Mouse (Mus musculus) midbrain, embryonic 12.5 days (tissue): ENCODE data around the gene Gpr183. TPM values are rescaled to one million over a fixed set of nuclear protein-coding genes. Genes with fewer than 3 reads are reported as not detected.

Source experiments
- ATAC-seq: fragments of 200-750 bp; cut with Nextera tagmentation; 2 replicates; pipeline ENCODE4 v1.8.0; 2017; ENCODE audit warnings: low read depth, moderate TSS enrichment, moderate library complexity; ENCODE audit not compliant: low FRiP score
- H3K27ac ChIP-seq: fragments of 300-500 bp; sonication (generic); replicated peaks from 2 replicates; pipeline ENCODE4 v1.5.1; 2016; ENCODE audit warnings: mild to moderate bottlenecking
- H3K27me3 ChIP-seq: fragments of 300-500 bp; sonication (generic); 2 replicates; pipeline ENCODE4 v1.6.1; 2016; ENCODE audit warnings: mild to moderate bottlenecking
- H3K36me3 ChIP-seq: fragments of 300-500 bp; sonication (generic); 2 replicates; pipeline ENCODE4 v1.6.1; 2016
- H3K4me1 ChIP-seq: fragments of 300-500 bp; sonication (generic); 2 replicates; pipeline ENCODE4 v1.6.1; 2016
- H3K4me2 ChIP-seq: fragments of 300-500 bp; sonication (generic); replicated peaks from 2 replicates; pipeline ENCODE4 v1.6.1; 2016; ENCODE audit warnings: mild to moderate bottlenecking, moderate library complexity
- H3K4me3 ChIP-seq: fragments of 300-500 bp; sonication (generic); 2 replicates; pipeline ENCODE4 v1.5.1; 2016; ENCODE audit warnings: mild to moderate bottlenecking
- H3K9ac ChIP-seq: fragments of 300-500 bp; sonication (generic); replicated peaks from 2 replicates; pipeline ENCODE4 v1.6.1; 2016; ENCODE audit warnings: mild to moderate bottlenecking, moderate library complexity
- H3K9me3 ChIP-seq: fragments of 300-500 bp; sonication (generic); 2 replicates; pipeline ENCODE4 v1.6.1; 2016; ENCODE audit warnings: mild to moderate bottlenecking
- WGBS: fragments of 180-500 bp; shearing (Covaris S2); methylation state at CpG from one replicate; pipeline ENCODE4 v1.1.7; 2016; 5-methylcytosine and 5-hydroxymethylcytosine counted together
- polyA plus RNA-seq: library from polyadenylated mRNA; unstranded; fragments of >200 nt; fragmentation: Nextera tagmentation; extraction: Ambion mirVana; gene quantifications from 2 replicates; pipeline ENCODE4 v1.2.1, GENCODE M21; 2016

Gene Gpr183
- polyA plus RNA-seq, 1 experiment from 2014 or later = 1.2 TPM

DNA sequence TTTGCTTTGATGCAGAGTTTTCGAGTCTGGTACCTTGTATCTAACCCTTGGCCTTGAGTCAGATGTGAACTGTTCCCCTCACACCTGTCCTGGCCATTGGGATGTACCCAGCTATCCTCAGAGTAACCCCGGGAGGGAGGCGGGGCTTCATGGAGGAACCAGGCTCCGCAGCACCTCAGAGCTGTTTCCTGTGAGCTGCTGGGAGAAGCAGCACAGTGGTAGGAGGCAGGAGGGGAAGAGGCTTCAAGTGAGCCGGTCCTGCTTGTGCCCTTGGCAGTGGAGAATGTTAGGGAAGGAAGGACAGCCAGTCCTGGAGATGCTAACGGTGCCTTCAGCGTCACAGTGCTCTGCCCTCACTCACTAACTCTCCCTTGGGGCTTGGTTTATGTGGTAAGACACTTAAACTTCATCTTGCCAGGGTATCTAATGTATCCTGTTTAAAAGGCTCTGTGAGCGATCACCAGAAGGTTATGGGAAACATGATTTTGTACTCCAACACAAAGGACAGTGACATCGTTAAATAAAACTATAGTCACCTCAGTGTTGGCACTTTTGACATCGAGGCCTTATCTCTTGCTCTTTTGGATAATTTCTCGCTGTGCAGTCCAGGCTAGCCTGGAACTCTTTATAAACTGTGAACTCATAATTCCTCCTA lies 27.3 kb downstream of the Gpr183 start:
- H3K4me3 ChIP-seq = no peak overlapping the region
- H3K4me1 ChIP-seq = no peaks in the 10 kb centered on the region
- H3K36me3 ChIP-seq = peaks cover 13% of the 10 kb centered on the region
- H3K9me3 ChIP-seq = peaks cover 6% of the 10 kb centered on the region
- no peak overlapping the region for H3K9ac ChIP-seq
- no peak for ATAC-seq
- 89% methylated on average over 11 of the region's 11 CpGs for WGBS
- no peaks in the 10 kb centered on the region for H3K27me3 ChIP-seq
- no peak overlapping the region for H3K4me2 ChIP-seq
- H3K27ac ChIP-seq = no peak overlapping the region

DNA sequence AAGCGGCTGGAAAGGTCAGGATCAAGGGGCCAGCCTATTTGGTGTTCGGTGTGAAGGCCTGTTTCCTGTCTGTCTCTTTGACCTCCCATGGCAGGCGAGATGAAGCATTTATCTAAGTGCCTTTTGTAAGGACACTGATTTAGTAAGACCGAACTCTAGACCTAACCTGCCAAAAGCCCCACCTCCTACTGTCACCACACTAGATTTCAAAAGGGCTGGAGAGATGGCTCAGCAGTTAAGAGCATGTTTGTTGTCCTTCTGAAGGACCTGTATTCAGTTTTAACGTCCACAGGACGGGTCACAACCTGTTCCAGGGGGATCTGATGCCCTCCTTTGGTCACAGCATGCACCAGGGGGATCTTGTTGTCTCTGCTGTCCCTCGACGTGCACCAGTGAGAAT lies 28.1 kb downstream of the Gpr183 start:
- no peak for ATAC-seq
- H3K9ac ChIP-seq = no peak overlapping the region
- 0 out of 2 replicates have a peak, but pooled peaks cover 4% of the 10 kb centered on the region for H3K4me1 ChIP-seq
- WGBS = 80% methylated on average over 8 of the region's 8 CpGs
- H3K9me3 ChIP-seq = peaks cover 3% of the 10 kb centered on the region; the same call in 1 of the 2 replicates
- no peak overlapping the region for H3K4me3 ChIP-seq
- H3K27me3 ChIP-seq = no peaks in the 10 kb centered on the region
- no peak overlapping the region for H3K4me2 ChIP-seq
- H3K27ac ChIP-seq = no peak overlapping the region
- peaks cover 13% of the 10 kb centered on the region for H3K36me3 ChIP-seq

DNA sequence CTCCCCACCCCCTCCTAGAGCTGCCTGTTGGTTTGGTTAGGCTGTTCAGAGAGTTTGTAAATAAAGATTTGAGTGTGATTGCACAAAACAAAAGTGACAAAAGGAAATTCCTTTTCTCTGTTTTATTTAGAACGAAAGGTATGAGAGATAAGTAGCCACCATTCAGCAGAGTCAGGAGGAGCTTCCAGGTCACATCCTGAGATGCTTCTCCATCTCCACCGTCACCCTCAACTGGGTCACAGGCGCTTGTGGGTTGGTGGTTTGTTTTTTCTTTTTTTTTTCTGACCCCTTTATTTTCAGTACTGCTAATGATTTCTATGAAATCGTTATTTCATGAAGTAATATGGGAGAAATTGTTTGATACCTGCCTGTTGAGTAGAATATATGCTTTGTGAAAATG lies 28.6 kb downstream of the Gpr183 start:
- Histone ChIP-seq H3K4me1 (0 out of 2 replicates have a peak, but pooled peaks cover 9% of the 10 kb centered on the region), H3K9me3 (peaks cover 3% of the 10 kb centered on the region; the same call in 1 of the 2 replicates), H3K4me2 (no peak overlapping the region), H3K4me3 (no peak overlapping the region), H3K9ac (no peak overlapping the region), H3K36me3 (peaks cover 13% of the 10 kb centered on the region), H3K27ac (no peak overlapping the region), H3K27me3 (no peaks in the 10 kb centered on the region)
- no peak for ATAC-seq
- over 99% methylated on average over 4 of the region's 4 CpGs for WGBS

DNA sequence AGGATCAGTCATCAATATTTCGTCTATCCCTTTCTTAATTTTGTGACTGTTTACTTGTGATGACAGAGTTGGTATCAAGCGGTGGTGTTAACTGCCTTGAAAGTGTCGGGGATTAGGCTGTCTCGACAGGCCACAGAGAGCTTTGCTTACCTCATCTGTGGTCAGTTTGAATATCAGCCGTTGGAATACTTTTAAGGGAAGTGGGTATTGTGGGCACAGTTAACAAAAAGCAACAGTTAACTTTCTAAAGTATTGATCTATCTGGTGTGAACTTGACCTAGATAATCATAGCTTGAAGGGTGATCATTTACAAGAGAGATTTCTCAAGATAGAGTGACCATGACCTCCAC lies 30.4 kb downstream of the Gpr183 start:
- no peak for ATAC-seq
- WGBS = 93% methylated on average over 5 of the region's 5 CpGs
- Histone ChIP-seq H3K9me3 (peaks cover 3% of the 10 kb centered on the region; the same call in 1 of the 2 replicates), H3K27ac (no peak overlapping the region), H3K36me3 (peaks cover 13% of the 10 kb centered on the region), H3K4me2 (no peak overlapping the region), H3K9ac (no peak overlapping the region), H3K4me1 (0 out of 2 replicates have a peak, but pooled peaks cover 9% of the 10 kb centered on the region), H3K27me3 (no peaks in the 10 kb centered on the region), H3K4me3 (no peak overlapping the region)

GRCm38 (mm10) chr14:121933906-121934596 lies 30.9 kb downstream of the Gpr183 start:
- H3K4me2 ChIP-seq = no peak overlapping the region
- no peak overlapping the region for H3K4me3 ChIP-seq
- WGBS = 96% methylated on average over 7 of the region's 7 CpGs
- no peak for ATAC-seq
- peaks cover 13% of the 10 kb centered on the region for H3K36me3 ChIP-seq
- no peak overlapping the region for H3K9ac ChIP-seq
- no peak overlapping the region for H3K27ac ChIP-seq
- no peaks in the 10 kb centered on the region for H3K27me3 ChIP-seq
- peaks cover 3% of the 10 kb centered on the region; the same call in 1 of the 2 replicates for H3K9me3 ChIP-seq
- H3K4me1 ChIP-seq = 0 out of 2 replicates have a peak, but pooled peaks cover 9% of the 10 kb centered on the region

DNA sequence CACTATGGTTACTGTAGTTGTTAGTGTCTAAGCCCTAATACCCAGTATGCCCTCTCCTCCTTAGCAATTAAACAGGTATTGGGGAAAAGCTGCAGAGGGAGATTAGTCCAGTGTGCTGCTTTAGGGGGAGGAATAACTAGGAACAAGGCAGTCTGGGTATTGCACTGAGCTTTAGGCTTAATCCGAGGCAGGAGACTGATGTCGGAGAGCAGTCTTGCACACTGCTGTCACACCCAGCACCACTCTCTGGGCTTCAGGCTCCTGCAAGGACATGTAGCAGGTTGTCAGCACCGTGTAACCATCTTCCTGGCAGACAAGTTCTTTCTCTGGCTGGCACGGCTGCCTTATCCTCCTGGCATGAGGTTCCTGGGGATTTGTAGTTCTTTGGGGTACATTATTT lies 32.8 kb downstream of the Gpr183 start:
- H3K9ac ChIP-seq = no peak overlapping the region
- no peak overlapping the region for H3K4me3 ChIP-seq
- no peak overlapping the region for H3K27ac ChIP-seq
- H3K9me3 ChIP-seq = peaks cover 3% of the 10 kb centered on the region; the same call in 1 of the 2 replicates
- no peak for ATAC-seq
- 0 out of 2 replicates have a peak, but pooled peaks cover 9% of the 10 kb centered on the region for H3K4me1 ChIP-seq
- no peaks in the 10 kb centered on the region for H3K27me3 ChIP-seq
- H3K4me2 ChIP-seq = no peak overlapping the region
- peaks cover 13% of the 10 kb centered on the region for H3K36me3 ChIP-seq
- 78% methylated on average over 4 of the region's 4 CpGs for WGBS

DNA sequence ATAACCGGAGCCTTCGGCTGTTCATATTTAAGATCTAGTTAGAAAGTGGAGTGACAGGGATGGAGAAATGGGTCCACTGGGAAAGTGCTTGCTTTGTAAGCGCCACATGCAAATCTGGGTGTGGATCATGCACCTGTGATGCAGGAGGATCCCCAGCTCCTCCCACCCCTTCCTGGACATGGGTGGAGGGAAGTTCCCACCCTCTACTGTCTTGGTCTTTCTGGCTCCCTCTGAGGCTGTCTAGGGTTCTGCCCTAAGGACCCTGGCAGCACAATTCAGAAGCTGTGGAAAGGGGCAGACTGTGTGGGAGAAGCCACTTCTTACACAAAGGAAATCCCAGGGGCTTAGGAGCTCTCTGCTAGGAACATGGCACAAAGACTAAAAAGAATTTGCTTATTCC lies 33.4 kb downstream of the Gpr183 start:
- no peak overlapping the region for H3K9ac ChIP-seq
- no peaks in the 10 kb centered on the region for H3K27me3 ChIP-seq
- no peak overlapping the region for H3K4me2 ChIP-seq
- H3K27ac ChIP-seq = no peak overlapping the region
- ATAC-seq = no peak
- H3K36me3 ChIP-seq = peaks cover 13% of the 10 kb centered on the region
- H3K4me3 ChIP-seq = no peak overlapping the region
- H3K4me1 ChIP-seq = 0 out of 2 replicates have a peak, but pooled peaks cover 9% of the 10 kb centered on the region
- WGBS = 94% methylated on average over 3 of the region's 3 CpGs
- peaks cover 3% of the 10 kb centered on the region; the same call in 1 of the 2 replicates for H3K9me3 ChIP-seq

- no peak overlapping the region for H3K9ac ChIP-seq
- H3K27me3 ChIP-seq = no peaks in the 10 kb centered on the region
- peaks cover 13% of the 10 kb centered on the region for H3K36me3 ChIP-seq
- 83% methylated on average over 7 of the region's 7 CpGs for WGBS
- H3K4me3 ChIP-seq = no peak overlapping the region
- 0 out of 2 replicates have a peak, but pooled peaks cover 9% of the 10 kb centered on the region for H3K4me1 ChIP-seq
- H3K9me3 ChIP-seq = peaks cover 3% of the 10 kb centered on the region; the same call in 1 of the 2 replicates
- H3K4me2 ChIP-seq = no peak overlapping the region
- H3K27ac ChIP-seq = no peak overlapping the region
- ATAC-seq = no peak
Observed at GRCm38 (mm10) chr14:121930731-121931383, 34.1 kb downstream of the Gpr183 start.

- no peak for ATAC-seq
- no peak overlapping the region for H3K4me2 ChIP-seq
- 0 out of 2 replicates have a peak, but pooled peaks cover 9% of the 10 kb centered on the region for H3K4me1 ChIP-seq
- H3K27me3 ChIP-seq = no peaks in the 10 kb centered on the region
- WGBS = 95% methylated on average over 12 of the region's 12 CpGs
- H3K36me3 ChIP-seq = peaks cover 10% of the 10 kb centered on the region
- H3K9ac ChIP-seq = no peak overlapping the region
- H3K4me3 ChIP-seq = no peak overlapping the region
- H3K9me3 ChIP-seq = no peaks in the 10 kb centered on the region
- no peak overlapping the region for H3K27ac ChIP-seq
Observed at GRCm38 (mm10) chr14:121929243-121929951, 35.6 kb downstream of the Gpr183 start.

GRCm38 (mm10) chr14:121928375-121929137 lies 36.4 kb downstream of the Gpr183 start:
- H3K9me3 ChIP-seq = no peaks in the 10 kb centered on the region
- 0 out of 2 replicates have a peak, but pooled peaks cover 9% of the 10 kb centered on the region for H3K4me1 ChIP-seq
- peaks cover 3% of the 10 kb centered on the region; the same call in 1 of the 2 replicates for H3K36me3 ChIP-seq
- H3K27ac ChIP-seq = no peak overlapping the region
- no peak for ATAC-seq
- no peaks in the 10 kb centered on the region for H3K27me3 ChIP-seq
- 72% methylated on average over 8 of the region's 8 CpGs for WGBS
- H3K9ac ChIP-seq = no peak overlapping the region
- H3K4me3 ChIP-seq = no peak overlapping the region
- no peak overlapping the region for H3K4me2 ChIP-seq

DNA sequence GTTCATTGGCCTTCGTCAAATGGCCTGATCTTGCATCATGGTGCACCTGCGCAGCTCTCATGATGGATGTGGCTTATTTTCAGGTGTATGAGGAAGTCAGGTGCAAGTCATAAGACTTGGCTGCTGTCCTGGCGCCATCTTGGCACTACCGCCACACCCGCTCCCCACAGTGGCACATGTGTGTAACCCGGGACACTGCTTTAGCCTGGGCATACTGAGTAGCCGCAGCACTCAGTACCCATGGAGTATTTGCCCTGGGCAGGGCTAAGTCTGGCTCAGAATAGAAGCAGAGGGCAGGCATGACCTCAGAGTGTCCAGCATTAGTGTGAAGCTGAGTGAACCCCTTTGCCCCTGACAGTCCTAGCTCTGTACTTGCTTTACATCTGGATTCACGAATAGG lies 37.5 kb downstream of the Gpr183 start:
- H3K4me3 ChIP-seq = no peak overlapping the region
- peak; percentile 53; the same call in 1 of the 2 replicates for ATAC-seq
- no peak overlapping the region for H3K4me2 ChIP-seq
- no peaks in the 10 kb centered on the region for H3K36me3 ChIP-seq
- H3K27ac ChIP-seq = no peak overlapping the region
- no peaks in the 10 kb centered on the region for H3K27me3 ChIP-seq
- 0 out of 2 replicates have a peak, but pooled peaks cover 9% of the 10 kb centered on the region for H3K4me1 ChIP-seq
- no peaks in the 10 kb centered on the region for H3K9me3 ChIP-seq
- H3K9ac ChIP-seq = no peak overlapping the region
- WGBS = 95% methylated on average over 8 of the region's 8 CpGs
